Mouse (Mus musculus) hindbrain, postnatal 0 days (tissue): ENCODE results near the gene Col13a1. TPM values are rescaled to one million over a fixed set of nuclear protein-coding genes. Genes with fewer than 3 reads are reported as not detected.

Experiments used
- ATAC-seq: fragments of 200-750 bp; cut with Nextera tagmentation; 2 replicates; pipeline ENCODE4 v1.8.0; 2017; ENCODE audit warnings: mild to moderate bottlenecking, moderate TSS enrichment, moderate library complexity
- DNase-seq: peaks from one replicate; pipeline ENCODE4 v3.0.0-alpha.2; 2015; ENCODE audit warnings: low spot score
- H3K27ac ChIP-seq: fragments of 300-500 bp; sonication (generic); 2 replicates; pipeline ENCODE4 v1.5.1; 2014; ENCODE audit warnings: mild to moderate bottlenecking
- H3K27me3 ChIP-seq: fragments of 300-500 bp; sonication (generic); 2 replicates; pipeline ENCODE4 v1.6.1; 2014; ENCODE audit warnings: low read length, mixed read lengths; ENCODE audit not compliant: insufficient read depth
- H3K36me3 ChIP-seq: fragments of 300-500 bp; sonication (generic); 2 replicates; pipeline ENCODE4 v1.6.1; 2014; ENCODE audit warnings: low read length, mixed read lengths; ENCODE audit not compliant: insufficient read depth
- H3K4me1 ChIP-seq: fragments of 300-500 bp; sonication (generic); 2 replicates; pipeline ENCODE4 v1.6.1; 2014; ENCODE audit warnings: antibody characterized with exemption, low read length, mixed read lengths; ENCODE audit not compliant: insufficient read depth
- H3K4me2 ChIP-seq: fragments of 300-500 bp; sonication (generic); 2 replicates; pipeline ENCODE4 v1.6.1; 2014; ENCODE audit warnings: low read depth, mild to moderate bottlenecking, low read length, moderate library complexity, mixed read lengths
- H3K4me3 ChIP-seq: fragments of 300-500 bp; sonication (generic); 2 replicates; pipeline ENCODE4 v1.5.1; 2014; ENCODE audit warnings: low read length
- H3K9ac ChIP-seq: fragments of 300-500 bp; sonication (generic); replicated peaks from 2 replicates; pipeline ENCODE4 v1.6.1; 2014; ENCODE audit warnings: mild to moderate bottlenecking, low read length, moderate library complexity, mixed read lengths
- H3K9me3 ChIP-seq: fragments of 300-500 bp; sonication (generic); 2 replicates; pipeline ENCODE4 v1.6.1; 2016; ENCODE audit warnings: low read length, mixed read lengths
- CTCF ChIP-seq: IDR thresholded peaks from 2 replicates; pipeline ENCODE4 v1.5.1; 2016; ENCODE audit warnings: antibody characterized with exemption, control low read depth, low read depth
- WGBS: fragments of 180-500 bp; shearing (Covaris S2); extraction: QIAGEN DNeasy Blood & Tissue Kit; methylation state at CpG from one replicate; pipeline ENCODE4 v1.1.7; 2014; 5-methylcytosine and 5-hydroxymethylcytosine counted together
- polyA plus RNA-seq: library from polyadenylated mRNA; unstranded; fragments of >200 nt; fragmentation: Nextera tagmentation; extraction: Ambion mirVana; gene quantifications from 2 replicates; pipeline ENCODE4 v1.2.1, GENCODE M21; 2015
- total RNA-seq: library from RNA; depleted of rRNA; stranded (reverse); fragments of >200 nt; gene quantifications from 2 replicates; pipeline ENCODE4 v1.2.3, GENCODE M21; 2014

Col13a1 gene
- total and polyA plus RNA-seq, 2 experiments from 2014 or later = 1.6 to 4.2 TPM

DNA sequence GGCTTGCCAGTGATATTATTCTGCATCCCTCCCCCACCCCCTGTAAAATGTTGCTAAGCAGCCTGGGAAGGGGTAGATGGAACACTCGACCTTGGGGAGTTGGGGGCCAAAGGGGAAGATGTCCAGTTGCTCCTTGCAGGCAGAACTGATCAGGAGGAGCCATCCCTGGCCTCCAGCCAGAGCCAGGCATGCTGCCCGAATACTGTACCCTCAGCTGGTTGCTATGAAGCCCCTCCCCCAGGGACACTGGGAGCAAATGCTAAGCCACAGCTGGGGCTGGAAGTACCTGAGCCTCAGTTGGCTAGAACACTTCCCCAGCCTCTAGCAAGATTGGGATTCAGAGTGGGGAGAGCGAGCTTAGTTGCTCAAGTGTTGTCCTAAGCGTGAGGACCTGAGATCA, 6.9 kb downstream of the Col13a1 start:
- DNase-seq (peak; percentile 59), ATAC-seq (peak; percentile 31; the same call in 1 of the 2 replicates)
- Histone ChIP-seq H3K27me3 (peaks cover 12% of the 10 kb centered on the region), H3K36me3 (no peaks in the 10 kb centered on the region), H3K4me2 (no peak overlapping the region), H3K4me3 (no peak overlapping the region), H3K27ac (no peak overlapping the region), H3K4me1 (no peaks in the 10 kb centered on the region), H3K9me3 (no peaks in the 10 kb centered on the region), H3K9ac (no peak overlapping the region)
- TF ChIP-seq CTCF = no peak
- 12% methylated on average over 4 of the region's 4 CpGs for WGBS

DNA sequence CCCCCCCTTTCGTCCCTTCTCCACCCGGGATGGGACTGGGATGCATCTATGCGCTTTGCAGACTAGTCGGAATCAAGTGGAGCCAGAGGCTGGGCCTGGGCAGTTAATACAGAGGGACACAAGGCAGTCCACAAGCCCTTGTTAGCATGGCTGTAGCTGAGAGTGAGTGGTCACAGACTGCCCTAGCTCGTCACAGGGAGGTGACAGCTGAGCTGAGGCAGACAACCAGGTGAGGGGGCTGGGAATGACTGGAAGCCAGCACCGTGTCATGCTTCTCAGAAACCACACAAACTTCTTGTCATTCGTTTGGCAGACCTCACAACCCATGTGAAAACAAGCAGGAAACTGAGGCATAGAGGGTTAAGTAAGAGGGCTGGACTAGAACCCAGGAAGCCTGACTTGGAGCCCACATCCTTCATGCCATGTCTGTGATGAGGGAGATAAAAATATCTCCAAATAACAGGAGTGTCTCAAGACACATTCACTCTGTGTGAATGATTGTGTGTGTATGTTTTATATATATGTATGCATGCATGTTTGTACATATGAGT, 10.8 kb downstream of the Col13a1 start:
- no peaks in the 10 kb centered on the region for H3K4me1 ChIP-seq
- H3K36me3 ChIP-seq = no peaks in the 10 kb centered on the region
- DNase-seq (no peak), ATAC-seq (no peak)
- no peak overlapping the region for H3K4me2 ChIP-seq
- no peak overlapping the region for H3K4me3 ChIP-seq
- no peak overlapping the region for H3K9ac ChIP-seq
- H3K27me3 ChIP-seq = no peaks in the 10 kb centered on the region
- 79% methylated on average over 7 of the region's 7 CpGs for WGBS
- no peak overlapping the region for H3K27ac ChIP-seq
- H3K9me3 ChIP-seq = no peaks in the 10 kb centered on the region
- no peak for TF ChIP-seq CTCF

DNA sequence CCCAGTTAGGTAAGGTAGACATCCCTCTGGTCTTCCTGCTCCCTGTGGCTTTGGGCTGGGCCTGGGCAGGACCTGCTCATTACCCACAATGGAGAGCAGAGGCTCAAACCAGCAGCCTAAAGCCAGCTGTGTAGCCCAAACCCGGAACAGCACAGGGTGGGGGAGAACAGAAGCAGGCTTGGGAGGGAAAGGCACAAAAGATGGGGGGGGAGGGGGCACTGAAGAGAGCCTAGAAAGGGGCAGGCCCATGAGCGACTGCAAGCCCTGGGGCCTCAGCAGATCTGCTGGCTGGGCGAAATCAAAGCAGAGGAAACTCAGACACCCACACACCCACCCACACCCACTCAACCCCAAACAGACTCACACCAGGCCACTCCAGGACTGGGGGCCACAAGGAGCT, 11.7 kb downstream of the Col13a1 start:
- 66% methylated on average over 3 of the region's 3 CpGs for WGBS
- H3K4me1 ChIP-seq = no peaks in the 10 kb centered on the region
- ATAC-seq = no peak
- no peak overlapping the region for H3K27ac ChIP-seq
- DNase-seq = no peak
- TF ChIP-seq CTCF = no peak
- no peak overlapping the region for H3K4me2 ChIP-seq
- no peaks in the 10 kb centered on the region for H3K36me3 ChIP-seq
- H3K27me3 ChIP-seq = no peaks in the 10 kb centered on the region
- H3K9ac ChIP-seq = no peak overlapping the region
- no peaks in the 10 kb centered on the region for H3K9me3 ChIP-seq
- H3K4me3 ChIP-seq = no peak overlapping the region

GRCm38 (mm10) chr10:61965386-61965841, 13.5 kb downstream of the Col13a1 start:
- DNase-seq = peak; percentile 55
- TF ChIP-seq CTCF = no peak
- no peak overlapping the region for H3K27ac ChIP-seq

DNA sequence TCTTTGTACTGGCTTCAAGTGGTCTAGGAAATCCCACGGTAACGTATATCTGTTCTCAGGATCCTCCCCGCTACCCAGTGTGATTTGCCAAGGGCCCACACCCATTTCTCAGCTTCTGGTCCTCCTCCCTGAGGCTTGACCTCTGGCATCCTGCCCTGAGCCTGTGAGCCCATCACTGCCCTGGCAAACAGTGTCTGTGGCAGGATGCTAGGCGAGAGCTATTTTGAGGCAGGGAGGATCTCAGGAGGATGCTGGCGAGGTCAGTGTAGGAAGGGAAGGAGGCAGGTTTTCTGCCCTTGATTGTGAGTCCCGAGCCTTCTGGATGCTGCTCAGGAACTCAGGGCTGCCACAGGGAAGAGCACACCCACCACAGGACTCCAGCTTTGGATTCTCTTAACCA, 22.2 kb downstream of the Col13a1 start:
- no peak overlapping the region for H3K4me2 ChIP-seq
- 67% methylated on average over 6 of the region's 6 CpGs for WGBS
- no peaks in the 10 kb centered on the region for H3K4me1 ChIP-seq
- H3K27ac ChIP-seq = no peak overlapping the region
- no peak for ATAC-seq
- no peak for DNase-seq
- H3K4me3 ChIP-seq = no peak overlapping the region
- TF ChIP-seq CTCF = no peak
- no peaks in the 10 kb centered on the region for H3K9me3 ChIP-seq
- no peaks in the 10 kb centered on the region for H3K36me3 ChIP-seq
- no peaks in the 10 kb centered on the region for H3K27me3 ChIP-seq
- H3K9ac ChIP-seq = no peak overlapping the region

More at GRCm38 (mm10) chr10:61965386-61965841, 13.5 kb downstream of the Col13a1 start:
- H3K9me3 ChIP-seq = no peaks in the 10 kb centered on the region
- no peak overlapping the region for H3K4me3 ChIP-seq
- no peak overlapping the region for H3K4me2 ChIP-seq
- no peaks in the 10 kb centered on the region for H3K4me1 ChIP-seq
- 9% methylated on average over 7 of the region's 7 CpGs for WGBS
- H3K9ac ChIP-seq = no peak overlapping the region
- H3K36me3 ChIP-seq = no peaks in the 10 kb centered on the region
- H3K27me3 ChIP-seq = no peaks in the 10 kb centered on the region
- peak; percentile 77 for ATAC-seq

GRCm38 (mm10) chr10:61953916-61954315, 25.0 kb downstream of the Col13a1 start:
- no peak for TF ChIP-seq CTCF
- DNase-seq (no peak), ATAC-seq (no peak)
- Histone ChIP-seq H3K27ac (no peak overlapping the region), H3K4me2 (no peak overlapping the region), H3K4me1 (peaks cover 8% of the 10 kb centered on the region), H3K27me3 (no peaks in the 10 kb centered on the region), H3K9ac (no peak overlapping the region), H3K36me3 (no peaks in the 10 kb centered on the region), H3K4me3 (no peak overlapping the region), H3K9me3 (no peaks in the 10 kb centered on the region)
- 50% methylated on average over 5 of the region's 5 CpGs for WGBS

DNA sequence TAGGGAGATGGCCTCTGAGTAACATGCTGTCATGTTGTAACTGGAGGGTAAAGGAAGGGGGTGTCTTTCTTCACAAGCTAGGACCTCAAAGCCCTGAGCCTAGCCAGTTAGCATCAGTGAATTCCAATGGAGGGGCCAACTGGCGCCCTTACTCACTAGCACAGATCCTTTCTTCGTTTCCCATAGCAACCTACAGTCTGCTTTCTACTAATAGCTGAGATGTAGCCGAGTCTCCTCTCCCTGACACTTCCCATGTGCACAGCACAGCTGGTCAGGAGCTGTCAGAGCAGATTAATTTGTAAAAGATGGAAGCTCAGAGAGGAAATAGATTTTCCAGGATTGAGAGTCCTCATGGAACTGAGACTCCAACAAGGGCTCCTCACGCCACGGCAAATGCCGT, 29.4 kb downstream of the Col13a1 start:
- H3K27ac ChIP-seq = peak overlapping the region; percentile 60; the same call in 1 of the 2 replicates
- no peak for TF ChIP-seq CTCF
- DNase-seq (peak; percentile 56), ATAC-seq (peak; percentile 75)
- no peaks in the 10 kb centered on the region for H3K9me3 ChIP-seq
- H3K9ac ChIP-seq = no peak overlapping the region
- H3K4me3 ChIP-seq = no peak overlapping the region
- no peaks in the 10 kb centered on the region for H3K27me3 ChIP-seq
- peaks cover 8% of the 10 kb centered on the region for H3K4me1 ChIP-seq
- no peak overlapping the region for H3K4me2 ChIP-seq
- no peaks in the 10 kb centered on the region for H3K36me3 ChIP-seq
- WGBS = 39% methylated on average over 6 of the region's 6 CpGs
